Mouse (Mus musculus) urinary bladder, postnatal 25 days (tissue): ENCODE data around the gene Phldb2.
A peak's percentile ranks its signal among the peaks of the same experiment; 100 is the strongest.

Source experiments
- DNase-seq: peaks from one replicate; pipeline ENCODE4 v3.0.0; 2022; ENCODE audit warnings: low spot score

The Phldb2 gene

DNA sequence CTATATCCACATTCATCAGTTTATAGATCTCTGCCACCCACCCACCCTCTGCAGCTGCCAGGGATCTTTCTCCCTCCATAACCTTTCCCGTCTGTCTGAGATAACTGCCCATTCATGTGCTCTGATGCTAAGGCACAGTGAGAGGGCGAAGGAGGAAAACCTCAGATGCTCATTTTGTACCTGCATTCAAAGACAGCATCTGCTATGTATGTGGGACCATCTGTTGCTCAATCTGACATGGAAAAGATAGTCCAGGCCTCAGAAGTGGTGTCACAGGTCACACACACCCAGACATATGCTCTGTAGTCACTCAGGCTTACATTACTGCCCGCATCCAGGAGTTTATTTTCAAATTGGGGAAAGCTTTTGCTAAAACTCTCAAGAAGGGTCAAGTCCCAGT is 112.4 kb downstream of the Phldb2 start:
- DNase-seq, result no peak

DNA sequence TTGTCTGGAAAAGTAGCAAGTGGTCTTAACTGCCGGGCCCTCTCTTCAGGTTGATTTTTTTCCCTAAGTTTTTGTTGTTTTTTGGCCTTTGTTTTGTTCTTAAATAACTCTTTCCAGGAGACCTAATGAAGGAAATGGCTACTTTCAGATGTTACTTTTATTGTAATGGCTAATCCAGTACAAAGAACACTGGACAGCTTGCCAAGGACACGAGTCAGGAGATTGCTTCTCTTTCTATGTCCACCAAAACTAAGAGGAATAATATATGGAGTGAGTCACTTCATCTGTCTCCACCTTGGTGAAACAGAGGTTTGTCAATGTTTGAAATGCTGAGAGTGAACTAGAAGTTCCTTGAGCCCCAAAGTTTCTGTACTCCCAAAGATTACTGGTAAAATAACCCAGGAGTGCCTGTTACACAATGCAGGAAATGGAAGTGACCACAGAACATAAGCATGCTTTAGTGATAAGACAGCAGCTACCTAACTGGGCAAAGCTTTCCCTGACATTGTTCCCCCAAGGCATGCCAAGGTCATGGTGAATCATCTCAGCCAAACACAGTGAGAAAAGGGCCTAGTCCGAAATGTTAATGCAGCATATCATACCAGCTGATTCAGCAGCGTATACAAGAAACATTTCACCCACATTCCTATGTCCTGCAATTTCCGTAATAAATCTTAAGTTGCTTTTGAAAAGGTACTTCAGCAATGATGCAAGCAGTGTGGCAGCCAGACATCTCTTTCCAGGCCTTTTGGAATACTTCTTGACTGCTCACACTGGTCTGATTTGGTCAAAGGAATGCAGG is 115.7 kb downstream of the Phldb2 start:
- DNase-seq, result no peak

DNA sequence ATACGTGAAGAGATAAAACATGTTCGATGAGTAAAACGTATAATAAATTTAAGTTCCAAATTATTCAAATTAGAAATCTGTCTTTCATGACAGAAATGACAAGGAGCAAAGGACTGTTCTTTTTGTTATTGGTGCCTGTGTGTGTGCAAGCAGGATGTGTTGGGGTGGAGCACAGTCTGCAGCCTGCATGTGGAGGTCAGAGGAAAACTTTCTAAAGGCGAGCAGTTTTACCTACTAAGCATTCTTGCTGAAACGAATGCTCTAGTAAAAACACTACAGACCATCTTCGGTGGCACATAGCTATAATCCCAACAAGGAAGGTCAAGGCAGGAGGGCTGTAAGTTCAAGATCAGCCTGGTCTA is 120.7 kb downstream of the Phldb2 start:
- DNase-seq, result no peak

DNA sequence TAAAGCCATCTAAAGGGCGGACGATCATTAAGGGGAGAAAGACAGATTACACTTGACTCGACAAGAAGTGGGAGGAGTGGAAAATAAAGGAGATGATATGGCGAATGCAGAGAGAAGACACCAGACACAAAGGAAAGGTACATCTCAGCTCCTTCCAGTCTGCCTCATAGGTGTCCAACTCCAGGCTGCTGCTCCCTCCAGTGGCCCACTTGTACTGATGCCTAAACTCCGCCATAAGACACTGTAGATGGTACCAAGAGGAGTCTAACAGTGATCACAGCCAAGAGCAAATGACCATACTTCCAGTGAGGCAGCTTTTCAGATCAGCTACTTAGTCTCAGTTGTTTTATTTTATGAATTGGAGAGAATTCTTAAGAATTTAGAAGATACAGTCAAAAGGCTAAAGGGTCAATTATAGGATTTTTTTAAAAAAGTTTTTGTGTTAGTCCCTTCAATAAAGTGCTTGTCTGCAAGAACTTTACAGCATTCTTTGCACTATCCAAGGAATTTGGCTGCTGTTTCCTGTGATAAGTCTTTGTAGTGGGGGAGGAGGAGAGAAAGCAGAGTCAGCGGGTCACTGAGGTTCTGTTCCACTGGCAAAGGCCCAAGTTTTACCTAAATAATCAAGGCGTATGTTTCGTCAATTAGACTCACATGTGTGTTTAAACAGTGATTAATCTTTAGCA is 121.2 kb downstream of the Phldb2 start:
- no peak for DNase-seq

DNA sequence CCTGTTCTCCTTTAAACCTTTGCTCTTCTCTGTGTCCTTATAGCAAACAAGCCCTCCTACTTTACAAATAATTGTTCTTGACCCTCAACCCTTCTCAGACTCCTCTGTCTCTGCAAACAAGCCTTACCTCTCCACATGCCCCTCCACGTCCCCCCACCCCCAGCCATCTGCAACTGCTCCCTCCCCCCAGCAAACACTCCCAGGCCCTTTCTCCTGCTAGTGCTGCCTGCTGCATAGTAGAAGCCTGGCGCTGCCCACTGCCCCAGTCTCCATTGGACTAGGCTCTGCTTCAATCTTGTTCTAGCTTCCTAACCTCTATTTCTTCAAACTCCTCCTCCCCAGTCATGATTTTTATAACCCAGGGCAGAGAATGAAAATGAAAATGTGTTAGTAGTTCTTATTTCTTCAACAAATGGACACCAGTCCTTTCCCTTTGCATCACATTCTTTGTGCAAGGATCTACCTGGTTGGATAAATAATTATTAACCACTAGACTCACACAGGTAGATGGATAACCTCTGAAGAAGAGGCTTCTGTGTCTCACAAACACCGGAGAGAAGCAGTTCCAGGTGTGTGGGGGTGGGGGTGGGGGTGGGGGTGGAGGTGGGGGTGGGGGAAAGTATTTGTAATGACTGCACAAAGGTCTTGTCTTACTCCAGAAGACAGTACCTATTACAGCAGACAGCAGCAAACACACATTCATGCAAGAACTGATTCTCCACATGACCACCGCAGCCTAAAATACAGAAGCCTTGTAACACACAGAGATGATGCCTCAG is 122.1 kb downstream of the Phldb2 start:
- no peak for DNase-seq

DNA sequence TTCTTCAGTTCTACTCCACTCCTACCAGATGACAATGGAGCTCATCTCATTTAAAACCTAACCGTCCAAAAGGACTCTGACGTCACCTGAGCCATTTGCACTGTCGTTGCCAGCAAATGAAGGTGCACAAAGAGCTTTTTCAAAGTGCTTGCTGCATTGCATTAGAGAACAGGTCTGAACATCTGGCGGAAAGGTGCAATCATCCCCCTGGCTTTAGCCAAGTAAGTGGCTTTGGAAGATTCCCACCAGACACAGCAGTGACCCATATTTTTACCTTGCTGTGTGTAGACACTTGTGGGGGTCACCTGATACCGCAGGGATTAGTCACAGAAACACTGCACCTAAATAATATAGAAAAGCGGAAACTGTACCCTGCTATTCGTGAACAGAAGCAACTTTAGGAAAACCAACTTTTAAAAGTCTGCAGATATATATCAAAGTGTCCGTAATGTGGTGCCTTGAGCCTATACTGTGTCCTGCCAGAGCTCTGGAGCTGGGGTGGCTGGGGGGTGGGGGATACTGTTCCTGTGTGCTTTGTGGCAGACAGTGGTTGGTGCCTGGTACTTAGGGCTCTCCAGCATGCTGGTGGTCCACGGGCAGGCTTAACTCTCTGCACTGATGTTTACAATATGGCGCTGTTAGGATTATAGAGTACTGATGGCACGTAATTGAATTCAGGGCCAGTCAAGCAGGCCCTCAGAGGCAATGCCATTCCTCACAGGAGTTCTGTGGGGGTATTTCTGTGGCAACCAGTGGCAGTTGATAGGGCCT is 123.1 kb downstream of the Phldb2 start:
- no peak for DNase-seq

DNA sequence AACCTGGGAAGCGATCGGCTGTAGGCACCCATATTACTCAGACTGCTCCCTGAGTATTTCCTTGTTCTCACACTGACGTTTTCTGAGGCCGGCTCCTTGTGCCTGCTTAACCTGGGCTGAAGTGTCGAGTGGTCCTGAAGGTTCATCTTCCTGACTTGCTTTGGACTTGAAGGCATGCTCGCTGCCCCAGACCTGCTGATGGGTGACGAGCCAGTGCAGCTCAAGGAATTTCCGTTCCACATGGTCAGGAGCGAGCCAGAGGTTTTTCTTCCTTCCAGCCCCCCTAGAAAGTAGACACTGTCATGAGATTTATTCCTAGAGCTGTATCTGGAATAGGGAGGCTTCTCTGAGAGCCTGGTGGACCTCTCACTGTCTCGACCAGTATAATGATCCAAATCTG is 128.1 kb downstream of the Phldb2 start:
- DNase-seq, result no peak

DNA sequence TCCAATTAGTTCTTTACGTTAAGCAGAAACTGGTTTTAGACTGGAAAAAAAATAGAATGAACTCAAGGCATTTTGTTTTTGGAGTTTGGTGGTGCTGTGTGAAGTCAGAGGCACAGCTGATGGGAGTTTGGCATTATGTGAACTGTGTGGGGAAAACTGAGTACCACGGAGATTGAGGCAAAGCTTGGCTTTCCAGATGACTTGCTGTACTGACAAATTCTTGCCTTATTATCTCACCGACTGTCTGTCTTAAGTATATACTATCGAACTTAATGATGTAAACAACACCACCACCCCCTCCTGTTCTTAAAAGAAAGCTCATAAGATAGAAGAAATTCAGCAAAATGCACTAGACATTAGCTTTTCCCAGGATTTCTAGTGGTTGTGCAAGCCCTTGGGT is 129.4 kb downstream of the Phldb2 start:
- no peak for DNase-seq

DNA sequence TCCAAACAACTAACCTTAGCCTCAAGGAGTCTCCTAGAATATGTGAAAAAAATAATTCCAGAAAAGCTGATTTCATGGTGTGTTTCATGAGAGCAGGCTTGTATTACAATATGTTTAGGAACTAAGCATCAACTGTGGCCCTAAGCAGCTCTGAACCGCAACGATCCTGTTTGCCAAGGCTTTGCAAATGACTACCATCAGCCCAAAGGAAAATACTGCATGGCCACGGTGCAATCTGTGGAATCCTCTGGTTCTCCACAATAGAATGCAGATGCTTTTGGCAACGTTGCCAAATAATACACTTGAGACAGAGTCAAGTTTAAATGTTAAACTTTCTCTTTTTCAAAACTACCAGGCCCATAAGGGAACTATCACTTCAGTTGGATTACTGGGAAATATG is 133.5 kb downstream of the Phldb2 start:
- no peak for DNase-seq

DNA sequence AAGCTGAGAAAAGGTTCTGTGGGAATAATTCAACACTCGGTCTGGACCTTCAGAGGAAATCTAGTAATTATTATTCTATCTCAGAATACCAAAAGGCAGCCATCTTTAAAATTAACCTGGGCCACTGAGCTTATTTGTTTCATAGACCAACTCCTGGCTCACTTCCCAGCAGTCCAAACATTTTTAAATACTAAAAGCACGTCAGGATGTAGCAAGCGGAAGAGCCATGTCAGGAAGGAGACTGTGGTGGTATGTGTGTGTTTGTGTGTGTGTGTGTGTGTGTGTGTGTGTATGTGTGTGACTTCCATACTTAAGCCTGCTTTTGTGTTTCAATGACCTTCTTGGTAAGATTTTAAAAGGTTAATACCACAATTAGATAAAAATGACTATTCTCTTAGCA is 135.6 kb downstream of the Phldb2 start:
- no peak for DNase-seq

DNA sequence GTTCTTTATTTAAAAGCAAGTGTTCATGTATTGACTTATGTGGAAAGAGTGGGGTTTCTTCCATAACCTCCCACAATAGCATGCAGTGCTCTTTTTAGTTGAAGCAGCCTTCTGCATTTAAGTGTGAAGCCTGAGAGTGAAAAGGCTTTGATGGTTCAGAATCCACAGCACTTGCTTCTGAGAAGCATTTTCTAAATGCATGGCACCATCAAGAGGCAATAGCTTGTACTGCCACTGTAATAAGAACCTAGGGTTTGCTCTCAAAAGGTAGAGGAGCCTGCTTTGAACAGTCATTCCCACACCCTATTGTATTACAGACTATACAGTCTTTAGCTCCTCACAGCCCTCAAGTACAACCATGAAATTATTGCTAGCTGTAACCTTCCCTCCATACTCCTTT is 136.7 kb downstream of the Phldb2 start:
- no peak for DNase-seq

DNA sequence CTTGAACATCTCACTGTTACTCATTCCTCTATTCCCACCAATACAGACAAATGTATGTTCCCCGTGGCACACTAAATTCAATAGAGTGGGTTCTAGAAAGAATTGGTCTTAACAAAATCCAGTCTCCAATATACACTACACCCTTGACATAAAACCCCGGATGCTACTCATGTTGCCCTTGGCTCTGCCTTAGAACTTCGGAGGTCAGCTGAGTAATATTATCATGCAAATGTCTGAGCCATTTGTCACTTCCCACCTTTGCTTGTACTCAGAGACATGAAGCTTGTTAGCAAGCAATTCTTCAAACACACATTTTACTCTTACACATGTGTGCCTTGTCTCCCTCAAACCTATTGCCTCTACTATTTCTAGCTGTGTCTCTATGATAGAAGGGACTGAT is 138.8 kb downstream of the Phldb2 start:
- DNase-seq, result no peak

DNA sequence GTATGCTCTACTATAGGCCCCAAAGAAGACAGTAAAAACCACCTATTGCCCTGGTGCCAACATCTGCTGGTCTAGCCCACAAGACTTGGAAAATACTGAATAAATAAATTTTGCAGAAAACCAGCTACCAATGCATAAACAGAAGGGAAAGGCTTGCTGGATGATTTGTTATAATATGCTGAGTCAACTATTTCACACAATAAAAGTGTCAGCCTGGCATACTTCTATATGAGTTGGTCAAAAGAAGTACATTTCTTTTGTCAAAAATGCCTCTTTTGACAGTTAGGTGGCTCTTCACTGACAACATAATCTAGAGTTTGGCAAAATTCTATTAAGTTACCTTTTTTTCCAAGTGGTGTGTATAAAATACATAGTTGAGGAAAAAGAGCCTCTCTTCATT is 141.6 kb downstream of the Phldb2 start:
- no peak for DNase-seq

DNA sequence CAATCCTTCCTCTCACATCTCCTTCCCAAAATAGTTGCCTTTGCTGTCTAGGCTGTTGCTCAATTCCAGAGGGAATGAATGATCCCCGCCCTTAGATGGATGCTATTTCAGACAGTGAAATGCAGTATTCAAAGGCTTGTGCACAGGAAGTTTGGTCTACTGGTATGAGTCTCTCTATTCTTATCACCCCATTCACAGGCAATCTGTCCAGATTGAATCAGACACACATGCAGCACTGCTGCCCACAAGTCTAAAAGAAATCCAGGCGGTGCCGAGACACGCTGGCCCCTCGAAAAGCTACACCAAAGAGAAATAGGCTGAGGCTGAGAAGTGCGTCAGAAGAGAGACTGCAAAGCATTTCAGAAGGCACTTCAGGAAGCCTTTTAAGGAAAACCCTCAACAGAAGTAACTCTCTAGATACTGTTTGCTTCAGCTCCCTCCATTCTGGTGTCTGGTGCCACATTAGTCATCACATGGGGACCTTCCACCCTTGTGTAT is 142.5 kb downstream of the Phldb2 start:
- no peak for DNase-seq

DNA sequence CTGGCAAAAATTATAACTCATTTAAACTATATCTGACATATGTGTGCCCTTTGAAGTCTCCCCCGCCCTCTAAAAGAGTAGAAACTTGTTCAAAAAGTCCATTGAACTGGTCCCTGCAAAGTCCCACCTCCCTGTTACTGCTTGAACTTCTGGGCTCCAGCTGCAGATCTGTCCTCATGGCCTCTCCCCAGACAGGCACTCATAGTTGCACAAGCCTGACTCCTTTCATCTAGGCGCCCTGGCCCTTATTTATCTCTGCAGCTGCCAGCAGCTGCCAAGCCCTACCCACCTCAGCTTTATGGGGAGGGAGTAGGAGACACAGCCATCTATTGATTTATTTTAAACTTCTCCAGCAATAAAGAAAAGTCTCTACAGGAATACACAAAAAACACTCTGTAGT is 143.2 kb downstream of the Phldb2 start:
- peak; percentile 19 for DNase-seq

DNA sequence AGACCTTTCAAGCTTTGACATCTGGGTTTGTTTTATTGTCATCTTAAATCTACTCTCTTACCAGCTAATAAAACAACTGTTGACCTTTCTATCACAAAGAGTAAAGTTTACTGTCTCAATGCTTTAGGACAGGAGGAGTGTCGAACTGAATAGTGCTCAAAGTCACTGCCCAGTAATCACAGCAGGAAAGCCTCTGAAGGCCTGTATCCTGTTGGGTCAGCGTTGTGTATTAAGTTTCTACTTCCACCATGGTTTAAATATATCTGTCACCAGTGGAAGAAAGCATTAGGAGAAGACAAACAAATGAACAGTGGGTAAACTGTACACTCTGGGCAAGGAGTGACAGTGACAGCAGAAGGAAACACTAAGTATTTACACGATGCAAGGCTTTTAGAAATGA is 148.7 kb downstream of the Phldb2 start:
- DNase-seq, result no peak

DNA sequence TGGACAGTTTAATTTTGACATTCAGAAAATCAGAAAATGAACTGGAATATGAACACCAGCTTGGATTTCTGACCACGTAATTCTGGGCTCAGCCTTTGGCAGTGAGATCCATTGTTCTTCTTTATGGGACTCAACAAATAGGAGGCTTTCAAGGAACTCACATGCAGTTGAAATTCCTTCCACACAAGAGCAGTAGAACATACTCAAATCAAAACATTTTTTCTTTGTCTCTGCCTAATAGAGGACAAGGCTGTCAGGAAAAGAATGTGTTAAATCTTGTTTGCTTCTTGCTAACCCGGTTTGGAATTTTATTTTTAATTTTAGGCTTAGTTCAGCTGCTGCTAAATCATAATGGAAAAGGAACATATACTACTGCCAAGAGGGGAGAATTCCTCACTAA is 153.0 kb downstream of the Phldb2 start:
- no peak for DNase-seq

DNA sequence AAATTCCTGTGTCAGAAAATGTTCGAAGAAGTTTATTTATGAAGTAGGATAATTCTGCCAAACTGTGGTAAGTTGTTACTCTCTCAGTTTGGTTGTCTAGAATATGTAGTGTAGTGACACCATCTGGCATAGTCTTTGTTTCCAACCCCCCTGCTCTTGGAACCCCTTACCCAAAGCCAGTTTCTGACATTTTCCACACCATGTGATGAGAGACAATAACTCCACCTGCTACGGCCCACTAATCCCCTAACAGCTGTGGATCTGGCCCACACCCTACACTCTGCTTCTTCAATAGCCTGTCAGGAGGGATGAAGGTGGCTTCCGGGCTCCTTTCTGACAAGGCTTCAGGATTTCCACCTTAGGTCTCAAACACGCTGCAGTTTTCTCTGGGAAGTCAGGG is 154.2 kb downstream of the Phldb2 start:
- DNase-seq, result no peak

DNA sequence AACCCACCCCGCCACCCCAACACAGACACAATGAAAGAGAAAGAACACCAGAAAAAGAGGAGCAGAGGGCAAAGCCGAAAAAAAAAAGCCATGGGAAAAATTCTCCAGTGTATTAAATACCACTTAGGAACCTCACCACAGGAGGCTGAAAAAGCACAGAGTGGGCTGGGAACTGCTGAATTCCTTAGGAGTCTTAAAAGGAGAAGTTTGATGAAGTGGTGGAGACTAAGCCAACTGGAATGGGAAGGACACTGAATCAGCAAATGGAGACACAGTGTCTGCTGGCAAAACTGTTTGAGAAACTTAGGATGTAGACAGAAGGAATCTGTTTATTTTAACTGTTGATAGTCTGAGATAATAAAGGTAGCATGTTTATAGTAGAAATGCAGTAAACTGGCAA is 154.8 kb downstream of the Phldb2 start:
- DNase-seq, result no peak

DNA sequence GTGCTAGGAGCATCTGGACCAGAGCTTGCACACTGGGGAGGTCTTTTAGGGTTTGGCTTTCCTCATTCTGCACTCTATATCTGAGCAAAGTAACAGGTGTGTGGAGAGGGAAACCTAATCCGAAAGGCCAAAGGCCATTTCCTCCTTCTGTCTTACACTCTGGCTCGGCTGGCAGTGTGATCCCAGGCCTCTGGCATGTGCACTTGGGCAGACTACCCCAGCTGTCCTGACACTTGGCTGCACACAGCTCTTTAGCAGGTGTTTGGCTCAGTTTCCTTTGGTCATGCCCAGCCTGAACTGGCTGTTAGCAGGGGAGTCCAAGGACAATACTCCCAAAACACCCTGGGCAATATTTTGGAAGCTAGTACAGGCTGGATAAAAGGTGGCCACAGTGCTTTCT is 156.6 kb downstream of the Phldb2 start:
- no peak for DNase-seq

DNA sequence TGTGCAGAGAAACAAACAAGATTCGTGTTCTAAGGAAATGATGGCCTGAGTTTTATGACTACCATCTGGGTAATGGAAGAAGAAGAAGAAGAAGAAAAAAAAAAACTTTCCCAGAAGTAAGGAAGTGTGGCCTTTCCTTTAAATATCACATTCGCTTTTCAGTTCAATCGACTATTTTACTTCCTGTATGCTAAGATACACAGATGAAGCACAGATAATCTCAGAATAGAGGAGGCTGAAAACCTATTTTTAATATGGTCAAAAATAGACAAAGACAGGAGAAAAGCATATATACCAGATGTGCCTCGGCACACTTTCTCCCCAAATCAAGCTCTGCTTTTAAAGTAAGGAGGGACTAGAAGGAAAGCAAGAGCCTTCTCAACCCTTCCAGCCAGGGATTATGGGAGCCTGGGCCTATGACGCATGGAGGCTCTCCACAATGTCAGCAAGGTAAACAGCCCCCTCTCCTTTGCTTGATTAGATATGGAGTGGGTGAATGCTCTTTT is 158.2 kb downstream of the Phldb2 start:
- no peak for DNase-seq

DNA sequence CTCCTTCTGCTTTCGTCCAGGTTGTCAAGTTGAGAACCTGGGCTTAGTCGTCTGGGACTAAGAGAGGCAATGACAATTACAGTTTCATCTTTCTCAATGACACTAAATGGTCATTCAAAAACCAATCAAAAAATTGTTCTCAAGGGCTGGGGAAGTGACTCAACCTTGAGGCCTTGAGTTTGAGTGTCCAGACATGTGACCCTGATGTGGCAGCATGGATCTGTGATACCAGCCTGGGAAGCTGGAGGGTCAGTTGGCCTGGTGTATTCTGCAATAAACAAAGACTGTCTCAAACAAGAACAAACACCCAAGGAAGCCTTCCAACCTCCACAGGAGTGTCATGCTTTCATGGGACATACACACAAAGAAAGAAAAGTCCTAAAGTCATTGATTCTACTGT is 160.6 kb downstream of the Phldb2 start:
- no peak for DNase-seq
